Mouse (Mus musculus) erythroblast, embryonic 14.5 days (primary cell): ENCODE results near the gene Epha4. TPM values are rescaled to one million over a fixed set of nuclear protein-coding genes. Genes with fewer than 3 reads are reported as not detected.

Experiments used
- H3K27me3 ChIP-seq: 2 replicates; pipeline ENCODE4 v1.6.1; 2012; ENCODE audit warnings: inconsistent platforms; ENCODE audit not compliant: control insufficient read depth
- H3K36me3 ChIP-seq: 2 replicates; pipeline ENCODE4 v1.6.1; 2012; ENCODE audit warnings: mild to moderate bottlenecking, inconsistent platforms; ENCODE audit not compliant: control insufficient read depth
- H3K4me1 ChIP-seq: 2 replicates; pipeline ENCODE4 v1.6.1; 2012; ENCODE audit warnings: inconsistent platforms; ENCODE audit not compliant: control insufficient read depth
- H3K4me3 ChIP-seq: replicated peaks from 2 replicates; pipeline ENCODE3; 2012; ENCODE audit warnings: moderate library complexity, mild to moderate bottlenecking, inconsistent platforms
- H3K9me3 ChIP-seq: 2 replicates; pipeline ENCODE4 v1.6.1; 2012; ENCODE audit warnings: low read length, inconsistent platforms, mixed read lengths; ENCODE audit not compliant: control insufficient read depth
- GATA1 ChIP-seq: IDR thresholded peaks from 2 replicates; pipeline ENCODE4 v1.6.1; 2012; ENCODE audit warnings: low read length, inconsistent platforms, mixed read lengths
- TAL1 ChIP-seq: IDR thresholded peaks from 3 replicates; pipeline ENCODE4 v1.6.1; 2012; ENCODE audit warnings: low read length, inconsistent platforms, mixed read lengths
- polyA plus RNA-seq: library from polyadenylated mRNA; stranded (reverse); fragments of >175 nt; gene quantifications from 2 replicates; pipeline ENCODE4 v1.2.3, GENCODE M21; 2012

The Epha4 gene
- polyA plus RNA-seq, 1 experiment: not detected

DNA sequence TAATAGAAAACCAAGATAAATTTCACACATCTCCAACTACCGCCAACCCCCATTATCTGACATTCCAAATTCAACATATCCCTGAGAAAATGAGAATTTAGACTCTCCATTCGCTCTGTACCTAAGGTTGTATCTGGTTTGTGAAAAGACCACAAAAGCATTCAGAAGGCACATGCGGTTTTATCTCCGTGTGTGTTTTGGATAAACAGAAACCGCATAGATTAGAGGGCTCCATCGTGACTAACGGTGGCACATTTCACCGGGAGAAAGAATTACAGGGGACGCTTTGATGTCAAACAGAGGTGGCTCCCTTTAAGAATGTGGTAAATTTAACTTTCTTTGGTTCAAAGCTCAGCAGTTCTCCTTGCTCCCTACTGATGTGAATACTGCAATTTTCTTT lies 107.5 kb downstream of the Epha4 start:
- Histone ChIP-seq H3K36me3 (no peaks in the 10 kb centered on the region), H3K4me1 (no peaks in the 10 kb centered on the region), H3K9me3 (no peaks in the 10 kb centered on the region), H3K27me3 (no peaks in the 10 kb centered on the region), H3K4me3 (no peak overlapping the region)
- TF ChIP-seq GATA1 (no peak), TAL1 (no peak)

DNA sequence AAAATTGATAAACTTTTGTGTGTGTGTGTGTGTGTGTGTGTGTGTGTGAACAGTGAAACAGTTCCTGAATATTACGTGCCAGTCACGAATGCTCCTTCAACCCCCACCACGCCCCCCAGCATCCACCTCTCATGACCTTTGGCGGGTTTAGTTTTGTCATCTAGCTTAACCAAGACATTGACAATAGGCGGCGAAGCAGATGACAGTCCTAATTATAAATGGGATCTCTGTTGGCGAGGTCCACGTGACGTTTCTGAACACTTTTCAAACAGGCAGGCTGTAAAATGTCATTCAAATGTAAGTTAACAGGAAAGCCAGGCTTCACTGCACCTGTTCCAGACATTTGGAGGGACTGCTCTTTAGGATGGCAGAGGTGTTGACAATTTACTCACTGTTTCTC lies 108.3 kb downstream of the Epha4 start:
- Histone ChIP-seq H3K9me3 (no peaks in the 10 kb centered on the region), H3K27me3 (no peaks in the 10 kb centered on the region), H3K4me1 (no peaks in the 10 kb centered on the region), H3K36me3 (no peaks in the 10 kb centered on the region), H3K4me3 (no peak overlapping the region)
- no peak for TF ChIP-seq GATA1
- no peak for TF ChIP-seq TAL1

DNA sequence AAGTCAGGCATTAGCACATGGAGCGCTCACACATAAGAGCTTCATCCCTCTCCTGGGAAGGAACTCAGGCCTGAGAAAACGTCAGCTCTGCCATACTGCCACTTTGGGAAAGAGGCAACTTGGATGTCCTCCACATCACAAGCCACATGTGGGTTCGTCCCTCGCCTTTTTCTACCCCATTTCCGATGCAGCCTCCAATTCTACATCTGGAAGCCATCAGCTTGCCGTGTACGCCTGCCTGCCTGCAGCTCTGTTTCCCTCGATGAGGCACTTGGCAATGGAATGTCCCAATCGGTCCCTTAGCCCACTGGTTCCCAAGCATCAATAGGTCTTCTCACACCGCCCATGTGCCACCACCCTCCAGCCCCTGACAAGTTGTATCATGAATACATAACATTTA lies 110.4 kb downstream of the Epha4 start:
- no peak overlapping the region for H3K4me3 ChIP-seq
- no peaks in the 10 kb centered on the region for H3K27me3 ChIP-seq
- no peaks in the 10 kb centered on the region for H3K4me1 ChIP-seq
- no peaks in the 10 kb centered on the region for H3K36me3 ChIP-seq
- TF ChIP-seq TAL1 (no peak), GATA1 (no peak)
- no peaks in the 10 kb centered on the region for H3K9me3 ChIP-seq

DNA sequence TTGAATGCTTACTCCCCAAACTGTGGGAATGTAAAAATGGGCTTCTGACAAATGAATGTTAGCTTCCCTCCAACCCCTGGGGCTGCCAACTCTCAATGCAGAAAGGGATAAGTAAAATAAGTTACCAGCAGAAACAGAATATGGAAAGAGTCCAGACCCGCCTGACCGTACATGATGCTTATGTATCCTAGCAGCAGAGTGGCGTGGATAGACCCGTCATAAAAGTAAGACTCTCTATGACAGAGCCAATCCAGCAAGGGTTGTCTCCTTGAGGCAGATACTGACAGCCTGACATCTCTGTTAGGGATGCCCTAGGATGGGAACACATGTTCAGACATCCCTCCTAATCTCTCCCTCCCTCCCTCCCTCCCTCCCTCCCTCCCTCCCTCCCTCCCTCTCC lies 111.9 kb downstream of the Epha4 start:
- TF ChIP-seq TAL1 (no peak), GATA1 (no peak)
- Histone ChIP-seq H3K4me1 (no peaks in the 10 kb centered on the region), H3K27me3 (no peaks in the 10 kb centered on the region), H3K9me3 (no peaks in the 10 kb centered on the region), H3K36me3 (no peaks in the 10 kb centered on the region), H3K4me3 (no peak overlapping the region)

DNA sequence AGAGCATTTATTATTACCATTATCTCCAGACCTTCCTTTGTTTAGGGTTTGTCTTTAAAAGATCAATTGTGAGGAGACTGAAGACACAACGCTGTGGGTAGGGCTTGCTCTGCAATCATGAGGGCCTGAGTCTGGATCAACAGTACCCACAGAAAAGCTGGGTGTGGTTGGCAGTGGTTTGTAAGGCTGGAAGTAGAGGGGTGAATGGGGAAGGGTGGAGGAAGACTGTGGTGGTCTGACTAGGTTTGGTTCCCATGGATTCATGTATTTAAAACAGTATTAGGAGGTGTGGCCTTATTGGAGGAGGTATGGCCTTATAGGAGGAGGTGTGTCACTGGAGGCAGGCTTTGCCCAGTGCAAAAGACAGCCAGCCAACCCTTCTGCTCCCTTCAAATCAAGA lies 113.4 kb downstream of the Epha4 start:
- H3K4me1 ChIP-seq: no peaks in the 10 kb centered on the region
- no peaks in the 10 kb centered on the region for H3K27me3 ChIP-seq

DNA sequence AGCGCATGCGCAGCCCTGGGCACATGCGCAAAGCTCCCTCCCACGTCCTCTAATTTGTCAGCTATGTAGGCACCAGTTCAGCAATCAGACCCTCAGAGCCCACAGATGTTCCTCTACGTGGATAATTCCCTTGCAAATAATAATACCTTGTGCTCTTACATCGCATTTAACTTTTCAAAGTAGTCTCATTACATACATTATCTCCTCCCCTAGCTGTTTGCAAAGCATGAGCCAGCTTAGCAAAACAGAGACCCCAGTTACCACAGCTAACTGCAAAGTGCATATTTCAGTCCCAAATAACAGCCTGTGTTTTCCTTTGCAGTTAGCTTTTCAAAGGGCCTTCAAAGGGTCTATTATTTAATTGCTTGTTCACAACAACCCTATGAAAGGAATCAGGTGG lies 123.3 kb downstream of the Epha4 start:
- TF ChIP-seq TAL1 (no peak), GATA1 (no peak)
- H3K4me1 ChIP-seq: no peaks in the 10 kb centered on the region
- H3K9me3 ChIP-seq: no peaks in the 10 kb centered on the region
- H3K36me3 ChIP-seq: no peaks in the 10 kb centered on the region
- no peaks in the 10 kb centered on the region for H3K27me3 ChIP-seq
- no peak overlapping the region for H3K4me3 ChIP-seq

More for the DNA sequence above, 113.4 kb downstream of the Epha4 start:
- Histone ChIP-seq H3K9me3 (no peaks in the 10 kb centered on the region), H3K36me3 (no peaks in the 10 kb centered on the region), H3K4me3 (no peak overlapping the region)
- TF ChIP-seq TAL1: no peak
- TF ChIP-seq GATA1: no peak

DNA sequence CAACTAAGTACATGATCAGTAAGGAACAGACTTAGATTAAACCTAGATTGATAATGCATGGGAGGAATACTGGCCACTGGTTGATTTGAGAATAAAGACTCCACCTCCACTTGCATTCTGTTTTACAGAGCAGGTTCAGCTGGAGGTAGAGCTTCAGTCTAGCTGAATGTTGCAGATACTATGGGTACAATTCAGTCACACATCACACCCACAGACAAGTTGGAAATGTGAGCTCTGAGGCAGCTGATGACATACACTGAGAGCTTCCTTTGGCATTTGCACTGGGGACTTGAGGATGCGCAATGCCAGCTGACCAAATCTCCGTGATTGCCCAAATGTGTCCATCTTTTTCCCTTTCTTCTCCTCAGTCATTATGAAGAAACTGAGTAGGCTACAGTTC lies 125.8 kb downstream of the Epha4 start:
- H3K27me3 ChIP-seq: no peaks in the 10 kb centered on the region
- H3K4me1 ChIP-seq: no peaks in the 10 kb centered on the region
- TF ChIP-seq GATA1 (no peak), TAL1 (no peak)
- H3K36me3 ChIP-seq: no peaks in the 10 kb centered on the region
- H3K9me3 ChIP-seq: no peaks in the 10 kb centered on the region
- H3K4me3 ChIP-seq: no peak overlapping the region

DNA sequence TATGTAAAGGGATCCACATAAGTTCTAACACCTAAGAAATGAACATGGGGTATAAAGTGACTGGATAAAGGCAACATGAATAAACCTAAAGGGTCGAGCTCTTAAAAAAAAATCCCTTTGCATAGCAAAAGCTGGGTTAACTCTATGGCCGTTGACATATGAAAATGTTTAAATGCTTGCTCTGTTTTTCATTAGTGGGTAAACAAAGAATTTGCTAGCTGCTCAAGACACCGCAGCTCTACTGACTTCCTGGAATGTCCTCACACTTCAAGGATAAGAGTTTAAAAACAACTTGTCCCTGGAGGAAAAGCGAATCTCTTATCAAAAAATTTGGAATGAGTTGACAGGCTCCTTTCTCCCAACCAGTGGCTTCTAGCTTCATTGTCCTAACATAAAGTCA lies 126.3 kb downstream of the Epha4 start:
- no peaks in the 10 kb centered on the region for H3K9me3 ChIP-seq

DNA sequence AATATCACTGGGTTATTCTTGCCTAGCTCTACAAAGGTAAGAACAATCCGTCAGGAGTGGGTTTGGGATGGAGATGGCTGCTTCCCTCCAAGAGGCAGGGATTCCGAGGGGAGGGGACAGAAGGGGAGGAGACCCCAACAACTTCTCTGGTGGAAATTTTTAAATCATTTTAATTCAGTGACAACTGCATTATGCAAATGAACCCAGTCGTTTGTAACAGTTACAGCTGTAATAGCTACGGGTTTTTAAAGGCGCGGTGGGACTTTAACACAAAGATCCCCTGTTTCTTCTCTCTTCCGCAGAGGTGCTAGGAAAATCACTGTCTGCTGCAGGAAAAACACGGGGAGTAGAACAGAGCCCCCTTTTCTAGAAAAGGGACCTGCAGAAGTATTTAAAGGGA lies 129.3 kb downstream of the Epha4 start:
- H3K9me3 ChIP-seq: no peaks in the 10 kb centered on the region
- TF ChIP-seq GATA1: no peak
- TF ChIP-seq TAL1: no peak
- no peak overlapping the region for H3K4me3 ChIP-seq
- no peaks in the 10 kb centered on the region for H3K4me1 ChIP-seq
- no peaks in the 10 kb centered on the region for H3K36me3 ChIP-seq
- H3K27me3 ChIP-seq: no peaks in the 10 kb centered on the region

More for the DNA sequence above, 126.3 kb downstream of the Epha4 start:
- H3K4me1 ChIP-seq: no peaks in the 10 kb centered on the region
- no peaks in the 10 kb centered on the region for H3K36me3 ChIP-seq
- TF ChIP-seq GATA1 (no peak), TAL1 (no peak)
- H3K4me3 ChIP-seq: no peak overlapping the region
- no peaks in the 10 kb centered on the region for H3K27me3 ChIP-seq

DNA sequence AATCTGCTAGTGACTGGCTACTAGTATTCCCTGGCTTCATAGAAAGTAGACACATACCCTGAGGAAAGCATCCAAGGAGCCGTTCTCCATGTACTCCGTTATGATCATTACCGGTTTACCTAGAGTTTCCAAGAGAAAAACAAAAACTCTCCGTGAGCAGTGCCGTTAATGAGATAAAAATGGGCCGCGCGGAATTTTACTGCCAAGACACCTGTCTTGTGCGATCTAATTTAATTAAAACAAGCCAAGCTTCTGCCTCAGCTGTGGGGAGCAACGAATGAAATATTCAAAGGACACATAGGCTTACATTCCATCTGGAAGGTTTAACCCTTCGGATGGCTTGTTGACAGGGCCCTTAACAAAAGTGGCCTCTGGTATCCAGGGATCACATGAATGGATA lies 131.4 kb downstream of the Epha4 start:
- no peaks in the 10 kb centered on the region for H3K9me3 ChIP-seq
- H3K4me3 ChIP-seq: no peak overlapping the region
- no peaks in the 10 kb centered on the region for H3K36me3 ChIP-seq
- H3K4me1 ChIP-seq: no peaks in the 10 kb centered on the region
- no peak for TF ChIP-seq GATA1
- TF ChIP-seq TAL1: no peak
- H3K27me3 ChIP-seq: no peaks in the 10 kb centered on the region
